Mouse (Mus musculus): ENCODE data around the gene Olfr703.

- no peak for TF ChIP-seq CTCF (IDR thresholded peaks at IDR 0.05; ENCODE audit: borderline replicate concordance, control insufficient read depth, extremely low read depth, insufficient read depth, low read length, poor library complexity)
- no peak for TF ChIP-seq POLR2A (IDR thresholded peaks at IDR 0.05; ENCODE audit: control insufficient read depth, extremely low read depth, insufficient read depth, low read length, poor library complexity)
Measured at GRCm38 (mm10) chr7:106876791-106877190, 33.6 kb downstream of the Olfr703 start, which contains the start of gene Olfr705.
